Mouse (Mus musculus) c-Kit-positive CD71-positive TER-119-positive erythroid progenitor cells, embryonic 14.5 days (primary cell): Measurements from ENCODE around the gene Klk1b24.
"Not testable (repeated sequence)": the region's sequence is repeated elsewhere in the genome, so short reads cannot be mapped to it uniquely, and the experiment has no call there.

ENCODE experiments used
- DNase-seq: peaks from one replicate; pipeline ENCODE4 v3.0.0-alpha.2; 2013; ENCODE audit warnings: low spot score

The Klk1b24 gene

DNA sequence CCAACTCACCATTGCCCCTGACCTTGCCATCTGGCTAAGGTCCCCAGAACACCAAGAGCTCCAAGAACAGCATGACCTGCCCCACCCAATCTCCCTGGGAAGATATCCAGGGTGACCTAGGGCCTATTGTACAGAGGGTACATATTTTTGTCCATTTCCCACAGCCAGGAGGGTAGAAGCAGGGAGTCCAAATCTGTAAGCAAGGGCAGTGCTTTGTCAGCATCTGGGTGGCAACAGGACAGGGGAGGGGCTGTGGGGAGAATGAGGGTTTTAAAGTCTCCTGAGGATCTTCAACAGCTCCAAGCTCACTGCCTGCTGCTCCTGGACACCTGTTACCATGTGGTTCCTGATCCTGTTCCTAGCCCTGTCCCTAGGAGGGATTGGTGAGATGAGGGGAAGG is at the start of gene Klk1b24:
TSS of gene Klk1b24 (plus strand) at position 301 of the 400 bp plus-strand sequence.
- not testable (repeated sequence) for DNase-seq

DNA sequence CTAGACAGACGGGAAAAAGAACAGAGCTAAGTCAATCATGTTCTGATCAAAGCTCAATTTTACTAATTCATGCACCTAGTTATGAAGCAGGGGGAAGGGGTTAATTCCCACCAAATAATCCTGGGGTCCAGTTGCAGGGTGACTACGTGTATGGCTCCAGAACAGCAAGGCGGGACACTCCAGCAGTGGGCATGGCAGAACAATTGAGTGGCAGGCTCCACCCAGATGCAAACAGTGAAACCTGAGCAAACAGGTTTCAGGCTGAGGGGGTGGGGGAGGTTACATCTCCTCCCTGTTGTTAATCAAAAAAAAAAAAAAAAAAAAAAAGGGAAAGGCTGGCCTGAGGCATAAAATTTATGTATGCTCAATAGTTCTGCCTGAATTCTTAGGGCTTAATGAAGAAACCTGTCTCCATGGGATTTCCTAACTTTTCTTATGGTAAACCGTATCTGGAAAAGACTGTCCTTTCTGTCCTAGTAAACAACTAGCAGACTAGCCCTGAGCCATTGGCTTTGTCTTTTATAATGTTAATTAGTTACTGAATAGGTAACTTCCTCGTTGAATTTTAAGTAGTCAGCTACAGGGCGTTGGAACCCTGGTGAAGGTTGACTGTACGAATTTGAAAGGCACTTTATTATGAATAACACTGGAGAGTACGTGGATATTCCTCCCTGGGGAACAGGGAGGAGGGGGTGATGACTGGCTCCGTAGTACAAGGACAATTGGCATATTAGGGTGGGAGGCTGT is 8.6 kb upstream of the Klk1b24 start:
- no peak for DNase-seq

- DNase-seq, result not testable (repeated sequence)
These were observed 1.5 kb upstream of the Klk1b24 start for GRCm38 (mm10) chr7:44186516-44186915.

GRCm38 (mm10) chr7:44193466-44193865 is 5.4 kb downstream of the Klk1b24 start:
- not testable (repeated sequence) for DNase-seq

- DNase-seq, result no peak
These were observed 9.9 kb downstream of the Klk1b24 start, which contains the start of gene Klk1b3 for GRCm38 (mm10) chr7:44197891-44198290. Gene Klk1b3 (plus strand): TSS chr7:44198191.

GRCm38 (mm10) chr7:44207135-44207534 is 19.1 kb downstream of the Klk1b24 start, which contains the start of gene Klk1b4:
Gene Klk1b4 (plus strand): TSS chr7:44207435.
- not testable (repeated sequence) for DNase-seq

GRCm38 (mm10) chr7:44208307-44208706 is 20.3 kb downstream of the Klk1b24 start:
- no peak for DNase-seq

DNA sequence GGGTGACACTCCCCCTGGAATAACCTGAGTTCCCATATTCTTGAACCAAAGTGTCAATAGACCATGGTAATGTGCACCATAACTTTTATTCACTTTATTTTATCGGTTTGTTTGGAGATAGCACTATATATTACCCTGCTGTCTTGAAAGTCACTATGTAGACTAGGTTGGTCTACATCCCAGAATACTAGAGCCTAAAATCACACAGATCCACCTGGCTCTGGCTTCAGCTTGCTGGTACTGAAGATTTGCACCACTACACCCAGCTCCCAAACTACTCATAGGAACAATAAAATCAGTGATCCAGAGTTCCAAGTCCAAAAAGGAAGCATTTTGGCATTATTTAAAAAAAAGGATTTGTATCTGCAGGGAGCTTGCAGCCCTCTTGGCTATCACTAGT is 27.6 kb downstream of the Klk1b24 start, which contains the start of gene Klk1b5:
TSS of gene Klk1b5 (plus strand) at position 301 of the 400 bp plus-strand sequence.
- DNase-seq, result no peak

GRCm38 (mm10) chr7:44221601-44222000 is 33.6 kb downstream of the Klk1b24 start:
- not testable (repeated sequence) for DNase-seq

DNA sequence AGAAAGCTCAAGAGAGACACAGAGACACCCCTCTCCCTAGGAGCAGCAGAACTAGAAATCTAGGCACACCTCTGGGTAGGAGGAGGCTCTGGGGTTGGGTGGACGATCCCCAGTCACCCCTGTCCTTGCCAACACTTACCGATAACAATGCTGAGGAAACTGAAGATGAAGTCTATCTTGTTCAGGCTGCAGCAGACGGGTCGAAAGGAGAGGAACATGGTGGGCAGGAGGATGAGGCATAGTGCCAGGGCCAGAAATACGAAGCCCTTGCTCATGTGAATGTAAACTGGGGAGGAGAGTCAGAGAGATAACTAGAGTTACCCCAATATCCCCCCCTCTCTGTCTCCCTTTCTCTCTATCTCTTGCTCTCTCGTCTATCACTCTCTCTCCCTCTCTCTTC is 34.3 kb downstream of the Klk1b24 start:
- DNase-seq, result not testable (repeated sequence)

GRCm38 (mm10) chr7:44225076-44225475 is 37.0 kb downstream of the Klk1b24 start, which contains the start of gene Klk1:
Gene Klk1 (plus strand): TSS chr7:44225360.
- no peak for DNase-seq

DNA sequence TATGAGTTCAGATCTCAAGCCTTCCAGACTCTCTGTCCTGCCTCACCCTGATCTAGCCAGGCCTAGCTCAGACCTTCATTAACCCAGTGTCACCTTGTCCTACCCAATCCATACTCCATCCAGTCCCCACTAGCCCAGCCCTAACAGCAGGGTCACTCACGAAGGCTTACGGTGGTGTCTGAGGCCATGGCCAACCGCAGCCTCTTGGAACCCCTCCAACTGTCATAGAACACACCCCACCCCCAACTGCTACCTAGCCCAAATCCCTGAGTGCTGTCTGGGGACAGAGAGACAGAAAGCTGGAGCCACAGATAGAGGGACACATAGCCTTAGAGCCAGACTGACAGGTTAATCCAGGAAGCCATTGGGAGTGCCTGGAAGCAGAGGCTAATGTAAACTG is 47.9 kb downstream of the Klk1b24 start, which contains the start of gene Gm36864:
TSS of gene Gm36864 (plus strand) at position 269 of the 400 bp plus-strand sequence.
- DNase-seq, result no peak

- DNase-seq, result no peak
These were observed 51.9 kb downstream of the Klk1b24 start for GRCm38 (mm10) chr7:44239913-44240312.

GRCm38 (mm10) chr7:44240712-44241111 is 52.7 kb downstream of the Klk1b24 start:
- DNase-seq, result no peak

GRCm38 (mm10) chr7:44241163-44241562 is 53.1 kb downstream of the Klk1b24 start:
- DNase-seq, result no peak
